Mouse (Mus musculus) liver, embryonic 11.5 days (tissue): Measurements from ENCODE around the gene Gm15155. TPM values are rescaled to one million over a fixed set of nuclear protein-coding genes. Genes with fewer than 3 reads are reported as not detected.
"Not testable (repeated sequence)": the region's sequence is repeated elsewhere in the genome, so short reads cannot be mapped to it uniquely, and the experiment has no call there.

Experiments used
- ATAC-seq: fragments of 200-750 bp; cut with Nextera tagmentation; replicated peaks from 2 replicates; pipeline ENCODE4 v1.8.0; 2017; ENCODE audit warnings: moderate number of reproducible peaks, mild to moderate bottlenecking, moderate TSS enrichment, moderate library complexity; ENCODE audit not compliant: low FRiP score
- DNase-seq: peaks from one replicate; pipeline ENCODE4 v3.0.0-alpha.2; 2017; ENCODE audit warnings: low spot score
- H3K27ac ChIP-seq: fragments of 300-500 bp; sonication (generic); 2 replicates; pipeline ENCODE4 v1.5.1; 2014; ENCODE audit warnings: mild to moderate bottlenecking, low read depth, low read length, control low read depth
- H3K27me3 ChIP-seq: fragments of 300-500 bp; sonication (generic); replicated peaks from 2 replicates; pipeline ENCODE4 v1.6.1; 2014; ENCODE audit warnings: low read length, mixed read lengths; ENCODE audit not compliant: control insufficient read depth, insufficient read depth
- H3K36me3 ChIP-seq: fragments of 300-500 bp; sonication (generic); 2 replicates; pipeline ENCODE4 v1.6.1; 2014; ENCODE audit warnings: mild to moderate bottlenecking, low read length, moderate library complexity, mixed read lengths; ENCODE audit not compliant: control insufficient read depth, insufficient read depth
- H3K4me1 ChIP-seq: fragments of 300-500 bp; sonication (generic); replicated peaks from 2 replicates; pipeline ENCODE4 v1.6.1; 2014; ENCODE audit warnings: low read length, mixed read lengths; ENCODE audit not compliant: control insufficient read depth, insufficient read depth
- H3K4me2 ChIP-seq: fragments of 300-500 bp; sonication (generic); 2 replicates; pipeline ENCODE4 v1.6.1; 2014; ENCODE audit warnings: mild to moderate bottlenecking, control low read depth, moderate library complexity
- H3K4me3 ChIP-seq: fragments of 300-500 bp; sonication (generic); 2 replicates; pipeline ENCODE4 v1.5.1; 2014; ENCODE audit warnings: low read depth, low read length, control low read depth
- H3K9ac ChIP-seq: fragments of 300-500 bp; sonication (generic); 2 replicates; pipeline ENCODE4 v1.6.1; 2014; ENCODE audit warnings: low read depth, low read length, control low read depth
- H3K9me3 ChIP-seq: fragments of 300-500 bp; sonication (generic); 2 replicates; pipeline ENCODE4 v1.6.1; 2016; ENCODE audit warnings: low read length, inconsistent platforms, mixed read lengths; ENCODE audit not compliant: control insufficient read depth
- WGBS: fragments of 180-500 bp; shearing (Covaris S2); extraction: QIAGEN DNeasy Blood & Tissue Kit; methylation state at CpG from one replicate; pipeline ENCODE4 v1.1.7; 2014; 5-methylcytosine and 5-hydroxymethylcytosine counted together
- polyA plus RNA-seq: library from polyadenylated mRNA; unstranded; fragments of >200 nt; fragmentation: Nextera tagmentation; extraction: Ambion mirVana; gene quantifications from 2 replicates; pipeline ENCODE4 v1.2.1, GENCODE M21; 2014

Gm15155 gene
- polyA plus RNA-seq, 1 experiment from 2014 or later = not detected

GRCm38 (mm10) chrX:155622961-155623599 is 1.5 kb upstream of the Gm15155 start:
- ATAC-seq (peak; percentile 26; the same call in 1 of the 2 replicates), DNase-seq (peak; percentile 30)
- Histone ChIP-seq H3K9ac (no peak overlapping the region), H3K9me3 (no peaks in the 10 kb centered on the region), H3K4me1 (no peaks in the 10 kb centered on the region), H3K36me3 (no peaks in the 10 kb centered on the region), H3K27ac (no peak overlapping the region), H3K27me3 (peaks cover 47% of the 10 kb centered on the region), H3K4me2 (peak overlapping the region; percentile 65), H3K4me3 (peak overlapping the region; percentile 47)
- WGBS = 17% methylated on average over 18 of the region's 69 CpGs

DNA sequence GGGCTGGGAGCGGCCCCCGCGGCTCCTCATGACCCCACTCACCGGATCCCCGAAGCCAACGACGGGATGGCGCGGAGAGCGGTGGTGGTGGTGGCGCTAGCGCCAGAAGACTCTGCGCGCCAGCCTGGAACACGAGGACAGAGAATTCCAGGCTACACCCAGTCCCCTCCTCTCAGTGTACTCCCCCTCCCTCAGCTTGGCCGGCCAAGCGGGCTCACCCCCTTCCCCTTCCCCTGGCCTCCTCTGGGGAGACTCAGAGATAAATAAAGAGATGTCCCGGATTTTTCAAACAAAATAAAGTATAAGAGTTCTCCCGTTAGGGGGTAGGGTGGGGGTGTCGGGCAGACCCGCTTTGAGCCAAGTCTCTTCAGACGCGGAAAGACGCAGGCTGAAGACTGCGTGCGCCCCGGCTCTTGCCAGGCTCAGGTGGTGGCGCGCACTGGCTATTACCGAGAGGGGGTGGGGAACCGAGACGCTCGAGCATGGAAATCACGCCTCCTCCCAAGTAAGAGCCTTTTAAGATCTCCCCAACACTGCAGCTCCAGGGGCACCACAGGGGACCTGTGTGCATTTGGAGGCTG is 750 bp upstream of the Gm15155 start, which contains the start of gene Ptchd1:
Gene Ptchd1 (minus strand): TSS at position 114 of the 581 bp plus-strand sequence.
- H3K36me3 ChIP-seq = no peaks in the 10 kb centered on the region
- 15% methylated on average over 30 of the region's 34 CpGs for whole genome bisulfite sequencing
- H3K27me3 ChIP-seq = peaks cover 47% of the 10 kb centered on the region
- no peaks in the 10 kb centered on the region for H3K4me1 ChIP-seq
- no peak within 1 kb of the TSS for H3K9ac ChIP-seq
- DNase-seq (peak; percentile 34), ATAC-seq (no peak)
- no peak within 1 kb of the TSS for H3K27ac ChIP-seq
- no peaks in the 10 kb centered on the region for H3K9me3 ChIP-seq
- H3K4me3 ChIP-seq = peak within 1 kb of the TSS; percentile 47
- peak within 1 kb of the TSS; percentile 65 for H3K4me2 ChIP-seq

- 16% methylated on average over 15 of the region's 15 CpGs for WGBS
- DNase-seq = no peak
- Histone ChIP-seq H3K27ac (no peak overlapping the region), H3K9me3 (no peaks in the 10 kb centered on the region), H3K9ac (no peak overlapping the region), H3K4me2 (peak overlapping the region; percentile 65), H3K4me1 (no peaks in the 10 kb centered on the region), H3K27me3 (peaks cover 47% of the 10 kb centered on the region), H3K36me3 (no peaks in the 10 kb centered on the region), H3K4me3 (0 out of 2 replicates have a peak overlapping the region, but pooled peaks have one; percentile 12)
- no peak for ATAC-seq
These were observed 354 bp downstream of the Gm15155 start for GRCm38 (mm10) chrX:155624895-155625294.

DNA sequence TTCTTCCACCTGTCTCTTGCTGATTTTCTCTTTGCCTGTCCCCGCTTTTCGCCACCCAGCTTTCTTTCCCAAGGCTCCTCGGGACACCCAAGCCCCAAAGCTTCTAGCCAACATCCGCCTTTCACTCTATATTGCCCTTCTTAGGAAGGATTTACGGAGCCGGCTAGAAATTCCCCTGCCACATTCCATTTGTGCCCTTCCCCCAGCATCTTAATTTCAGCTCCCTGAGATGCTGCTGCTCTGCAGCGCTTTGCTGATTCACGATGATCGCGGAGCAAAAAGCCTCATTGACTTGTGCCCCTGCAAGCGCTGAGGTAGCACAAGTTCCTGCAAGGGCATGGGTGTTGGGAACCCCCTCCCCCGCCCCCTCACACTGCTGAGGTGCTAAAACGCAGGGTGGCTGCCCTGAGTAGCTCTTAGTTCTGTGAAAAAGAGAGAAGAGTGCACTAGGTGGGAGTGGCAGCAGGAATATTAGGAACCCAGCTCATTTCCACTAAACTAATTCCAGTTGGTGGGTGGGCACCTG is 1.2 kb downstream of the Gm15155 start:
- Histone ChIP-seq H3K4me2 (no peak overlapping the region), H3K4me1 (no peaks in the 10 kb centered on the region), H3K4me3 (no peak overlapping the region), H3K36me3 (no peaks in the 10 kb centered on the region), H3K9me3 (no peaks in the 10 kb centered on the region), H3K27me3 (peaks cover 47% of the 10 kb centered on the region), H3K27ac (no peak overlapping the region), H3K9ac (no peak overlapping the region)
- DNase-seq = no peak
- ATAC-seq = no peak
- 5% methylated on average over 13 of the region's 13 CpGs for WGBS

DNA sequence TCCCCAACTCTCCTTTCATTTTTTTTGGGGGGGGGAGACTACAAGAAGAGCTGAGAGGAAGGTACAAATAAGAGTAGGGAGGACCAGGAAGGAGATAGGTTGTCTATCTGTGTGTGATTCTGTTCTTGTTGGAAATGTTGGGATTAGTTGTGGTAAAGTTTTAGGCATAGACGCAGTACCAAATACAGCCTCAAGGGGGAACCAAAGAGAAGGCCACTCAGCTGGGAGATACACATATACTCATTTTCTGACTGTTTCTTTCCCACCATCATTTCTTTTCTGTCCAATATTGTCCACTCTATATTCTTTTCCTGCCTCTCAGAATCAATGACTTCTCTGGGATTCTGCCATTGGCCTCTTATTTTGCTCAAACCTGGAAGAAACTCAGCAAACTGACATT is 19.4 kb downstream of the Gm15155 start:
- no peak overlapping the region for H3K4me3 ChIP-seq
- no peaks in the 10 kb centered on the region for H3K27me3 ChIP-seq
- no peaks in the 10 kb centered on the region for H3K4me1 ChIP-seq
- H3K9ac ChIP-seq = no peak overlapping the region
- no peak overlapping the region for H3K4me2 ChIP-seq
- DNase-seq (no peak), ATAC-seq (no peak)
- no peaks in the 10 kb centered on the region for H3K36me3 ChIP-seq
- H3K27ac ChIP-seq = no peak overlapping the region
- 27% methylated on average over 1 of the region's 1 CpGs for WGBS
- no peaks in the 10 kb centered on the region for H3K9me3 ChIP-seq

DNA sequence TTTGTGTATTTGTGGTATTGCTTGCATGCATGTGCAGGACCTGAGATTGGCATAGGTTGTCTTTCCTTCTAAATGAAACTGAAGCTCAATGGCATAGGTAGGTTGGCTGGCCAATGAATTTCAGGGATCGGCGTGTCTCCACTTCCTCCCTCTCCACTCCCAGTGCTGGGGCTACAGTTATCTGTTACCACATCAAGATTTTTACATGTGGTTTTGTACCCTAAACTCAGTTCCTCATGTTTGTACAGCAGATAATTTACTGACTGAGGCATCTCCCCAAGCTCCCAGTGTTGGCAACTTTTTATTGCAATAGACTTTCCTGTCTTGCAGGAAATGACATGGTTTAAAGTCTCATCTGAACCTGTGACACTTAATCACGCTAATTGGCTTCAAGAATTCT is 21.4 kb downstream of the Gm15155 start:
- Histone ChIP-seq H3K9me3 (no peaks in the 10 kb centered on the region), H3K4me2 (no peak overlapping the region), H3K36me3 (no peaks in the 10 kb centered on the region), H3K27me3 (no peaks in the 10 kb centered on the region), H3K27ac (no peak overlapping the region), H3K4me3 (no peak overlapping the region), H3K4me1 (no peaks in the 10 kb centered on the region), H3K9ac (no peak overlapping the region)
- ATAC-seq (no peak), DNase-seq (no peak)
- WGBS = 79% methylated on average over 3 of the region's 3 CpGs

DNA sequence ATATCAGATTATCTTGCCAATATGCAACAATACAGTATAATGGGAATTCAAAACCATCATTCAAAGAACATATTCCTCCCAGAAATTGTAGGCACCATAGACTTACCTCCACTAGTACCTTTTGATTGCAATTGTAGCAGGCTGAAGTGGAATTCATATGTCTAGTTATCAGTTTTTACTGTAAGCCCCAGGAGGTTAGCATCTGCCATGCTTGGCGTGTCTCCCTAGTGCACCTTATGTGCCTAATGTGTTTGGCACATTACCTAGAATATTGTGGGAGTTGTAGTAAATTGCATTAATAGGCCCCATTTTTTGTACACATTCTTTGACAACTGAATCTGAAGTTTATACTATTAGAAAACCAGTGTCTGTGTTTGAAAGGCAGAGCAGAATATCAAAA is 33.4 kb downstream of the Gm15155 start:
- H3K27ac ChIP-seq = no peak overlapping the region

GRCm38 (mm10) chrX:155690440-155690839 is 65.9 kb downstream of the Gm15155 start:
- not testable (repeated sequence) for ATAC-seq, H3K36me3 ChIP-seq, H3K4me3 ChIP-seq, DNase-seq, H3K4me1 ChIP-seq, H3K27me3 ChIP-seq, H3K9ac ChIP-seq, H3K27ac ChIP-seq, H3K4me2 ChIP-seq, H3K9me3 ChIP-seq
- 84% methylated on average over 1 of the region's 1 CpGs for WGBS

More for the DNA sequence above, 33.4 kb downstream of the Gm15155 start:
- DNase-seq (no peak), ATAC-seq (no peak)
- Histone ChIP-seq H3K4me2 (no peak overlapping the region), H3K9ac (no peak overlapping the region), H3K4me3 (no peak overlapping the region), H3K27me3 (no peaks in the 10 kb centered on the region), H3K36me3 (no peaks in the 10 kb centered on the region), H3K9me3 (no peaks in the 10 kb centered on the region), H3K4me1 (no peaks in the 10 kb centered on the region)
- 67% methylated on average over 1 of the region's 1 CpGs for WGBS

- DNase-seq = no peak
These were observed 99.6 kb downstream of the Gm15155 start for GRCm38 (mm10) chrX:155724157-155724556.

More at GRCm38 (mm10) chrX:155724157-155724556, 99.6 kb downstream of the Gm15155 start:
- ATAC-seq = no peak
- 66% methylated on average over 3 of the region's 3 CpGs for WGBS
- no peaks in the 10 kb centered on the region for H3K9me3 ChIP-seq
- no peaks in the 10 kb centered on the region for H3K4me1 ChIP-seq
- H3K4me3 ChIP-seq = no peak overlapping the region
- no peak overlapping the region for H3K27ac ChIP-seq
- H3K9ac ChIP-seq = no peak overlapping the region
- no peaks in the 10 kb centered on the region for H3K27me3 ChIP-seq
- no peak overlapping the region for H3K4me2 ChIP-seq
- H3K36me3 ChIP-seq = no peaks in the 10 kb centered on the region
